Mouse (Mus musculus): ENCODE data around the gene Rtn3.

Rtn3 gene

DNA sequence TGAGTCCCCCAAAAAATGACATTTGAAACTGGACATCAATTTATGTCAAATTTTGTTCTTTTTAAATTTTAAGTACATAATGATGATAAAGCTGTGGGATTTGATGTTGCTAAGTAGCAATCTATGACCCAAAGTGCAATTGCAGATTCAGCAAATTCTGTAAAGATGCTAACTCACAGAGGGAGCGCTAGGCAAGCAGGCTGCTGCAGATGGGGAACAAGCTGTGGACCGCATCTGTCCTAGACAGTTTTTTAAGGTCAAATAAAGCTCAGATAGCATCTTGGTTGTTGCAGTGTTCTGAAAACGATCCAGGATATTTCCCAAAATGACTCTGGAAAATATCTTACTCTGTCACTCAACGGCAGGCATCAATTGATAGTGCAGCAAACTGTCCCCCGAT, 995 bp upstream of the Rtn3 start:
- no peak for DNase-seq

DNA sequence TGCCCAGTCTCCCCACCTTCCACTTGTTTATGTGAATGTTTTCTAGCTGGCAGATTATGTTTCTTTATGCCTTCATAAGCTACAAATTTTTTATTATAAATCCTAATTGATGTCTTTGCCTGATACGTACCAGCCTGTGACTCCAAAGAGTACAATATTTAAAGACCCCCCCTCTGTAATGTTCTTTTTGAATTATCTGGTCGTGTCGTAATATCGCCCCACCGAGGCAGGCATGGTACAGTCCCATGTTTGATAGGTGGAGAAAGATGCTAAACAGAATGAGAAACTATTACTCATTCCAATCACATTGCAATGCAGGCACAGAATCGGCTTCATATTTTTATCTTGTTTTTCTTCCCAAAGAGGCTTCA, 416 bp upstream of the Rtn3 start:
- DNase-seq = no peak

DNA sequence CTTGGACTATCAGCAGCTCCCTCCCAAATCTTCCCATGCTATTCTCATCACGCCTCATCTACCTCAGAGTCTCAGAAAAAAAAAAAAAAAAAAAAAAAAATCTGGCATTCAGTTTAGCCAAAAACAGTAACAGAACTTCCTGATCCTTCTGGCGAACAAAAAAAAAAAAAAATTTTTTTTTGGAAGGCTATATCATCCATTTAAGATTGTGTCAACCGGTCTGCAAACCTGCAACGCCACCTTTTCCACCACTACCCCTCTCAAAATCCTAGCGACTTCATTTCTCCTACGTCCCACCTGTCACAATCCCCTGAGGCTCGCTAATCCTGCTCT, 849 bp downstream of the Rtn3 start:
- DNase-seq = no peak

DNA sequence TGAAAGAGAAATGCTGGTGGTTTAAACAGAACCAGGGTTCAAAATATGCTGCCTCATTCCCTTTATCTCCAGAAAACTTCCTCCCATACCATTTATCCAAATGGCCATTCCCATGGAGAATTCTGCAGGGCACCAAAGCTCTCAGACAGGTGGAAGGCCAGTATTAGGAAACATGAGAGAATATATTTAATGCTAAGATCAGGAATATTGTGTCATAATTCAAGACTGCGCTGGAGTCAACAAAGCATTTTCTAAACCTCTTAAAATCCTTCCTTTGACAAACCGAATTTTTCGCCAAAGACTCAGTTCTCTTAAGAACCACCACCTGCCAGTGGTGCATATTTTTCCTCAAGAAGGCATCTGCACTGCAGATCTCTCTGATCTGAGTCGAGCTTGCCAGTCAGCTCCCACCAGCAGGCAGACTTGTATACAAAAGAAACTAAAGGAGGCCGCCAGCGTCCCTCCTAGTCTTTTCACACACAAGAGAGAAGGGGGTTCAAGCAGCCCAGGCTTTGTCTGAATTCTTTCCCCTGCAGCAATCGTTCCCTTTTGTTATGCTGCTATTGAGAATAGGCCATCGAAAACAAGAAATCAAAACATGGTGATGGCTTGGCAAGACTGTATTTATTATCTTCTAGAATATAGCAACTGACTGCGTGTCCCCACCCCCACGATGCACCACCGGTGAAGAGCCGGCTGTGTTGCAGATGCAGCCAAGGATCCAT, 1.4 kb downstream of the Rtn3 start:
- peak in 1 of 2 experiments; percentile 49 for DNase-seq

DNA sequence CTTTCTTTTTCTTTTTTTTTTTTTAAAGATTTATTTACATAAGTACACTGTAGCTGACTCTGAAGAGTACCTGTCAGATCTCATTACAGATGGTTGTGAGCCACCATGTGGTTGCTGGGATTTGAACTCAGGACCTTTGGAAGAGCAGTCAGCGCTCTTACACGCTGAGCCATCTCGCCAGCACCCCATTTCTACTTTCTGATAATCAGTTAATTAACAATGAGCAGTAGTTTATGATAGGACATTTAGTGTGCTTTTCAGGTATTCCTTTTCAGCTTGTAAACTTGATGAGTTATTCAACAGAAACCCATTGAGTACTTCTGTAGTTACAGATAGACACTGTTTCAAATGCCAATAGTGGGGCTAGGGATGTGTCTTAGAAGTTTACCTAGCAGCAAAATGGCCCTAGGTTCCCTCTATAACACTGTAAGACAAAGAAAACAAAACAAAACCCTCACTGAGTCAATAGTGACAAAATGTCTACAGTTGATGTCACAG, 3.3 kb downstream of the Rtn3 start:
- no peak for DNase-seq

DNA sequence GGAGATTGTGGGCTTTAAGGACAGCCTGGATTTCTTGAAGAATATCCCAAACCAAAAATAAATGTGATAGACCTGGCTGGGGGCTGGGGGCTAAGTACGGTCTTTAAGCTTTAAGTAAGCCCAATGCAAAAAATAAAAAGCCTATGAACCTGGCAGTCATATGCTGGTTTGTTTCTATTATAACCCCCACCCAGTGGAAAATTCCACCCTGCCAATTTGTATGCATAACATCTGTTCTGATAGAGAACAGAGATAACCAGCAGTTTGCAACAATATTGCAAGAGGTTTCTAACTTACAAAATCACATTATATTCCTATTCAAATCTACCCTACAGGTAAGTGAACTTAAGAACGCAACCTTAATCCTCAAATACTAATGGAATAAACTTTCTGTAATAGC, 12.4 kb downstream of the Rtn3 start:
- no peak for DNase-seq

DNA sequence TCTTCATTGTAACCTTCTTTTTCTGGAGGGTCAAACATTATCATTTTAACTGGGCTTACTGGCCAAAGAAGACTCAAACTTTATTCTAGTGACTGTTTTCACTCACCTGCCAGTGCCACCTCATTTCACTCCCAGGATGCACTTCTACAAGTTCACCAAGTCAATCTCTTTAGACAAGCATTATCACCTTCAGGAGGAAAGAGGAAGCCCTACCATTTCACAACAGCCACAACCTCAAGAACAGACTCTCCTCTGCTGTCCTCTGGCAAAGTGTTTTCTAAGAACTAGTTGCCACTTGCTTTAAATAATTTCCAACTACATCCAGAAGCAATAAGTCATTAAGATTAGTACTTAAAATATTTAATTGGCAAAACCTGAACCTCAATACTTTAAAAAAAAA, 15.2 kb downstream of the Rtn3 start:
- DNase-seq = no peak

DNA sequence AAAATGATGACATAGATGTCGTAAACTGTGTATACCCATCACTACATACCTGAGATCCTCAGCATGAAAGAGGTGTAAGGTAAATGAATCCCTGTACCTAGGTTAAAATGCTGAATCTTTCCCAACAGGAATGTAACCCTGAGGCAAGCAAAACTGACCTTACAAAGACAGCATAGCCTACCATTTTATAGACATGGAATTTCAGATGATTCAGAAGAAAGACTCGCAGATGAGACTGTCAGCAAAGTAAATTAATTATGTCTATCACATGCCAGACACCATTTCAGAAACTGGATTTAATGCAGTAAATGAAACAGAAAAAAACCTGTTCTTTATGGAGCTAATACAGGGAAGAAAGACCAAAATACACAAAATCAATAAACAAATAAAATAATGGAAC, 23.7 kb downstream of the Rtn3 start:
- DNase-seq = no peak

DNA sequence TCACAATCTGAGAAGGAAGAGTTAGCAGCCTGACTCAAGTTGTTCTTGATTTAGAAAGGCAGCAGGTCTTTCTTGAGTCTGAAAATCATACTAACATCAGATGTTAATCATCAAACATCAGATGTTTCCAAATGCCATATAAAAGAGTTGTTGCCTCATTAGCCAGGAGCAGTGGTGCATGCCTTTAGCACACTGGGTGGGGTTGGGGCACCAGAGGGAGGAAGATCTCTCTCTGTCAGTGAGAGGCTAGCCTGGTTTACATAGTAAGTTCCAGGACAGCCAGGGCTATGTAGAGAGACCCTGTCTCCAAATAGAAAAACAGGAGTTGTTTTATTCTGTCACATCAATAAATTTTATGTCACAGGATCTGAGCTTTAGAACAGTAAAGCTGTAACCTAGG, 24.2 kb downstream of the Rtn3 start:
- peak; percentile 42 to 43 for DNase-seq

DNA sequence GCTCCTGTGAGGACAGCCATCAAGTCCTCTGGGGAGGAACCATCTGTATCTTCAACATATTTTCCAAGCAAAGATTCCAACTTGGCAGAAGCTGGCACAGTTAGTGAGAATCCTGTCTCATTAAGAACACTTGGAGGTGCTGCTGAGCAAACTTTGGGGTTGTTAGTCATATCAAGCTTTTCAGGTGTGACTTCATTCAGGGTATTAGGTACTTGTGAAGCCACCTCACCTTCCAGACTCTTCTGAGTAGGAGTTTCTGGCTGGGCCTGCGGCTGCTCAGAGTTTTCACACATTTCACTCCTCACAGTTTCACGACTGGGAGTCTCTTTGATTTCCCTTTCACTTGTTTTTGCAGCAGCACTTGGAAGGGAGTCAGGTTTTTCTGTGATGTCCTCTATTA, 26.3 kb downstream of the Rtn3 start:
- DNase-seq = peak in 1 of 2 experiments; percentile 10

DNA sequence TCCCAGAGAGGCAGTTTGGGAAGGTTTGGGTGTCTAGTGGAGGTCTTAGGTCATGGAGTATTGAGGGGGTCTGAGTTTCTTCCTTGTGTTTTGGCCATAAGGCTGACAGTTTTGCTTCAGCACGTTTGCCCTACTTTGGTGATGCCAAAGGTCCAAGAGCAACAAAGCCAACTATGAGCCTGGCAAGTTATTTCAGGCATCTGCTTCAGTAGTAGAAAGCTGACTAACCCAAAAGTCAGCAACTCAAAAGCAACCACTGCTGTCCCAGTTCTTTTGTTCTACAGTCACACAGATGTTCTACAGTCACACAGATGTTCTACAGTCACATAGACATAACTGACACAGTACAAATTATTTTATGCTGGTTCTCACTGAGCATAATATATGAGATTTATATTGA, 37.5 kb downstream of the Rtn3 start:
- peak in 1 of 2 experiments; percentile 16 for DNase-seq

DNA sequence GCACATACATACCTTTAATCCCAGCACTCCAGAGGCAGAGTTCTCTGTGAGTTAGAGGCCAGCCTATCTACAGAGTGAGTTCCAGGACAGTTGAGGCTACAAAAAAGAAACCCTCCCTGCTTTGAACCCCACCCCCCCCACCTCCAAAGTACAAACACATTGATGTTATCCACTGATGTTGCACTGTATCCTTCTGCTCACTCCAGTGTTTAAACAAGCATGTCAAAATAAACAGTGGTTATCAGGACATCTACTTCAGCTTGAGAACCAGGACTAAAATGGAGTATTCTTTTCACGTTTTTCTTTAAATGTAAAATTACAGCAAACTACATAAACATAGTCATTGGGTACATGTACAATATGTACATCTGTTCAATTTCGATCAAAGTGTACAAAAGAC, 38.0 kb downstream of the Rtn3 start:
- no peak for DNase-seq

DNA sequence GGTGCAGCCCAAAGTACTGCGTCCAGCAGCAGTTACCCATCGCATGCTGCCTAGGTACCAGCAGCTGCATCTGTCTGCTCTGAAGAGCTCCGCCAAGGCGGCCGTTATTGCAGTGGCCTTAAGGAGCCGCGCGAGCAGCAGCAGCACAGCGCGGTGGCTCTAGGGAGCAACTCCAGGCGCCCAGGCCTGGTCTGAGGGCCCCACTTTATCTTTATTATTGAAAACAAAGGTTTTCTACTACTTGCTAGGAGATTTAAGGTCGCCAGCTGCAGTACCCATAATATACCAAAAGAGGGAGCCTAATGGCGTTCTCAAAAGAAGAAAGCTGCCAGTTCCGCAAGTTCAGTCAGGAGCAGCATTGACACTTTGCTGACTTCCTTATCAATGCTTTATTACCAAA, 41.6 kb downstream of the Rtn3 start:
- DNase-seq = peak; percentile 64 to 77

DNA sequence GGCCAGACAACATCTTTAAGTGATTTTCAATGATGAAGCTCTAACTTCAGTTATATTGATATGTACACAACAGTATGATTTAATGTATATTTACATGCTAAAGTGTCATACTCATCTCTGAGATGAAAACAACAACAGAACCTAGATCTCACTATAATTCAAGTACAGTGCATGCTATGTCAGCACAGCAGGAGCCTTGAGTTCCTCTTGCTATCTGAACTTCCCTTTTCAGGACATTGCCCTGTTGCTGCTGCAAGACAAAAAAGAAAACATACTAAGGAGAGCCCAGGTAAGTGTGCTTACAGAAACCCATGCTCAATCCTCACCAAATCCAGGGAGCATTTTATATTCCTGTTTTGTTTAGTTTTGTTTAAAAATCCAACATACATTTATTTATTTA, 44.8 kb downstream of the Rtn3 start:
- no peak for DNase-seq

DNA sequence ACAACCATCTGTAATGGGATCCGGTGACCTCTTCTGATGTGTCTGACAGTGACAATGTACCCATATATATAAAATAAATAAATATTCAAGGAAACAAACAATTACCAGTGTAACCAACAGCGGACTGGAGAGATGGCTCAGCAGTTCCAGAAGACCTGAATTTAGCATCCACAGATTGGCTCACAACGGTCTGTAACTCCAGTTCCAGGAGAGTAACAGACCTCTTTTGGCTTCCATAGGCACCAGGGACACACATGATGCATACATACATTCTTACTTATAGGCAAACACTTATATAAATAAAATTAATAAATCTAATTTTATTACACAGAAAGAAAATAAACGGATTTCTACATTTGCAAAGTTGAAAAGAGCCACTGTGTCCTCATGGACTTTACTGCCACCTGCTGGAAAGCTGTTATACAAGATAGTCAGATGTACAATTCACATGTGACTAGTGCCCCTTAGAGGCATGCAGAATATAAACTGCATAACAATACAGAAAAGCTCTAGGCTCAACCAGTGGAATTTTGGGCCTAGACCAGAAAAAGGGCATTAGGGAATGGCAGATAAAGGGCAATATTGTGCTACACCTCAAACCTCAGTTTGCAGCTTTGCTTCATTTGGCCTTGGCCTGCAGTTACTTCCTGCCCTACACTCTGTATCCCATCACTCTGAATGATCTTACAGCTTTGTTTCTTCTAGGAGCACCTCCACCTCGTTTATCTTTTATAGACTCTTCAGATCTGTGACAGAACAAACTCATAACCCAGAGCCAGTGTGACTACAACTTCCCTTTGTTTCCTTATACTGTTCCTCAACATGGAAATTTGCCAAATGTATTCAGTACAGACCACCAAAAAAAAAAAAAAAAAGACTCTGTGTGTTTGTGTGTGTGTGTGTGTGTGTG, 46.8 kb downstream of the Rtn3 start:
- DNase-seq = peak; percentile 68 to 83

DNA sequence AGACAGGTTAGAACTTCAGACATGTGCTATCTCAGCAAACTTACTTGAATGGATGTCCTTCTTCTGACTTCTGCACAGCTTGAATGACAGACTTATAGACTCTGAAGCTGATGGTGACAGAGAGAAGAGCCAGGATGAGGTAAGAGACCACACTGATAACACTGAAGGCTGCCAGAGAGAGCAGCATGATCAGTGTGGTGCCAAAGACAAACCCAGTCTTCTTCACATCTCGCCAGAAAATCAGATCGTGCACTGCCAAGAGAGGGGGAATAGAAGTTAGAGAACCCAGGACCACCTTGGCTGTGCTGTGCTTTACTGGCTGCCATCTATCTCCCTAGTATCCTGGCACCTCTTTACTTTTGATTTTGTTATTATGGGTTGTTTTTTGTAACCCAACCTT, 48.2 kb downstream of the Rtn3 start:
- DNase-seq = no peak

DNA sequence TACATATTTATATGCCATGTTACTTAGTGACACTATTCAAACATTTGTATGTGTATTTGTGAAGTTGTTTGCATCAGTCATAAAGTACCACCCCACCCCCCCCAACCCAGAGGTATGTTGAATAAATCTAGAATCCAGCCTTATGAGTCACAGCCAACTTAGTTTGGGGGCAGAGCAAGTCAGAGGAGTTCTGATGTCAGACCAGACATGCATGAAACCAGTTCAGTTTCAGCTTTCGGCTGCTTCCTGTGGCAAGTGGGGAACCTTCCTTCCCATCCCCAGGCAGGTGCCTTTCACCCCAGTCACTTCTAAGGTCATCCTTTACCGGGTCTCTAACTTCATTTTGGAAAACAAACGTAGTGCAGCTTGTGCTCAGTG, 57.7 kb downstream of the Rtn3 start:
- DNase-seq = no peak

DNA sequence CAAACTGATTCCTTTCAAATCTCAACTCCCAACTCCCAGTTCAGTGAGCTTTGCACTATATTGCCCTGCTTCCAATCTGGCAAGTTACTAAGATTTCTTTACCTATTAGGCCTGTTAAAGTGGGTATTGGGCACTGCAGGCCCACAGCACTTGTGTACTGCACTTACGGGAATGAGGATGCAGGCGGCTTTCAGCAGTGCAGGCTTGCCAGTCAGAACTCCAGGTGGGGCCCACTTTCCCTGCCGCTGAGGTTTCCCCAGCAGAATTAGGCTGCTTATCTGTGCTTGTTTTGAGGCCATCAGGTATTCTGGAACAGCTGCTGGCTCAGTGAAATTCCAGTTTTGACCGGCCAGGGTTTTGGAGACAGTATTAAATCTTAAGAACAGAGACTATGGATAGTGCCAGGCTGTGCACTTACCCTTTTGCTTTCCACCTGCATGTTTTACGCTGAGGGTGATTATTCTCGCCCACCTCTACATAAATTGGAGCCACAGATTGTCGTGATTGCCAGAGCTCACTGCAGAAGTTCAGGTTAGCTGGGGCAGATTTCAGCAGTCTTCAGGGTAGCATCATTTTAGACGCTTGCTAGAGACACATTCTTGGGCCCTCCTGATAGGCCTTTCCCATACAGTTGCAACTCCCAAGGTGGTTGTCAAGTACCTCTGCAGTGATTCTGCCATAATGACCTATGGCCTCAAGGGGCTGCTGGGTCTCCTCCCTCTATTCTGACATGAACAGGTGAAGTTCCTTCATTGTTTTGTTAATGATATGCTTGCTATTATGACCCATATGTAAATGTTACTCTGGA, 58.3 kb downstream of the Rtn3 start:
- DNase-seq = peak in 1 of 2 experiments; percentile 6

DNA sequence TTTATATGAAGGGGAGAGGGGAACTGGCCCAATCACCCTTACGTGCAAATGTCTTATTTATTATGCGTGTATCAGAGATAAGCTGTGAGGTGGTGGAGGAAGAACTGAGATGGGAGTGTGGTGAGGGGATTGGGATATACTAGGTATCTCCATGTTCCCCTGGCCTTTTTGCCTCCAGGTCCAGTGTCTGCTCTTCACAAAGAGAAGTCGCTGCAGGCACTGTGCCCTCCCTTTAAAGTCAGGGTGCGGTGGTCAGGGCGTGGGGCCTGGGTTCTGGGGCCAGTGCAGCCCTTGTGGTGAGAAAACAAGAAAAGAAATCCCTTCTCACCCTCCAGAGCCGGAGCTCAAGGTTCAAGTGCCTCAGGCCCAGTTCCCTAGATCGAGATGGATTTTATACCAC, 59.0 kb downstream of the Rtn3 start:
- no peak for DNase-seq

DNA sequence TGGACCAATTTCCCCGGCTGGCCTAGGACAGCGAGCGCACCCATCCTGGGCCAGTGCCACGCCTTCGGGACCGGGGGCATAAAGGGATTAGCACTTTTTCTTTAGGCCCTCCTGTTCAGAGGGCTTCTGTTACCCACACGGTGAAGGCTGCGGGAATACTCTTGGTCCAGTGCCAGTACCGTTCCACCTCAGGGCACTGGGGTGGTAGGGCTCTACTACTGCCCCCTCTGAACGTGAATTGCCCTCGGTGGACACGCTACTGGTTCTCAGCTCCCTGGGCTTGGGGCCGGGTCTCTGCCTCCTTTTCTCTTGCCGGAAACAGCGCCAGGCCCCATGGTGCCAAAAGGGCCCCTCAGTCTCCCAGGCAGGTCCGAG, 59.4 kb downstream of the Rtn3 start:
- no peak for DNase-seq

DNA sequence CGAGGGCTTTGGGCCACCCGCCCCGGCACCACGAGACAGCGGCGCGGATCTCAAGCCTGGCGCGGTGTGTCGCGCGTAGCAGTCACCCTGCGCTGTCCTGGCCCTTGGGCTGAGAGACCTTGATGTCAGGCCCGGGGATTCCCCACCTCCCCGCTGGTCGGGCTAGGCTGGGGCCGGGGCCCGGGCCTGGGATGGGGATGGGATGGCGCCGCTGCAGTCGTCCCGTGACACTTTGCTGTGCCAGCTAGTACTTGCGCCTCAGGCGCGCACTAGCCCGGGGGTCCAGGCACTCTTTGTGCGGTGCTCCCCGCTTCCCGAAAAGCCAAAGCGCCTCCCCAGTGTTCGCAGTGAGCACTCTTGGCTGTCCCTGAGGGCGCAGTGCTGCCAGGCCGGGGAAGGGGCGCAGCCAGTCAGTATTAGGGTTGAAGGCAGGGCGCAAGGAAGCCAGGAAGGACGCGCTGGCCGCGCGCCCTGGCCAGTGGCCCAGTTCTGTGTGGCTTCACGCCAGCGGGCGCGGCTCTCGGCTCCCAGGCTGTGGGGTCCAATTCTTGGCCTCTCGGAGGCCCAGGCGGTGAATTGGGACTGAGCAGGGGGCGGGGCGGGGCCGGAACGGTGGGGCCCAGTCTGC, 59.9 kb downstream of the Rtn3 start:
- peak; percentile 92 to 93 for DNase-seq

DNA sequence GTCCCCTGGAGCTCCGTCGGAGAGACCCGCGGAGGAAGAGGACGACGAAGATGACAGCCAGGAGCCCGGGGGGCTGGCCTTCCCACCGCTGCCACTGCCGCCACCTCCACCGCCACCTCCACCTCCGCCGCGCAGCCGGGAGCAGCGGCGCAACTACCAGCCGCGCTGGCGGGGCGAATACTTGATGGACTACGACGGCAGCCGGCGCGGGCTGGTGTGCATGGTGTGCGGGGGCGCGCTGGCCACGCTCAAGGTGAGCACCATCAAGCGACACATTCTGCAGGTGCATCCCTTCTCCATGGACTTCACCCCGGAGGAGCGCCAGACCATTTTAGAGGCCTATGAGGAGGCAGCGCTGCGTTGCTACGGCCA, 60.4 kb downstream of the Rtn3 start:
- peak in 1 of 2 experiments; percentile 31 for DNase-seq

Data from kidney, postnatal 36 days (tissue).